Mouse (Mus musculus) adrenal gland, adult (tissue): ENCODE measurements at regions not wholly inside any gene's neighbourhood (a gene's known extent, or its start where the extent isn't known, plus 50 kb on each side); places are given as distances from the start of the nearest gene placed in this dataset.
A peak's percentile ranks its signal among the peaks of the same experiment; 100 is the strongest.

Experiments
- DNase-seq, 2 experiments: peaks; one replicate each; pipeline ENCODE4 v3.0.0; 2022 to 2023; ENCODE audit warnings: low spot score in 1 of 2; ENCODE audit not compliant: inconsistent age in 2 of 2

- no peak for DNase-seq
Observed at GRCm38 (mm10) chr15:62798731-62799130, 1046.2 kb downstream of the Gsdmc2 start.

GRCm38 (mm10) chr15:62793569-62793968 lies 1051.4 kb downstream of the Gsdmc2 start:
- DNase-seq: no peak

GRCm38 (mm10) chr15:62792084-62792483 lies 1052.9 kb downstream of the Gsdmc2 start:
- no peak for DNase-seq

GRCm38 (mm10) chr15:62787753-62788152 lies 1057.2 kb downstream of the Gsdmc2 start:
- no peak for DNase-seq

GRCm38 (mm10) chr15:62786315-62786714 lies 1058.7 kb downstream of the Gsdmc2 start:
- DNase-seq: peak in 1 of 2 experiments; percentile 32

GRCm38 (mm10) chr15:62784456-62785139 lies 1060.4 kb downstream of the Gsdmc2 start:
- no peak for DNase-seq

GRCm38 (mm10) chr15:62778899-62779298 lies 1066.1 kb downstream of the Gsdmc2 start:
- DNase-seq: no peak

GRCm38 (mm10) chr15:62752686-62753085 lies 1092.3 kb downstream of the Gsdmc2 start:
- no peak for DNase-seq

GRCm38 (mm10) chr15:62743879-62744278 lies 1101.1 kb downstream of the Gsdmc2 start:
- DNase-seq: no peak

- DNase-seq: no peak
Observed at GRCm38 (mm10) chr15:62740746-62741145, 1104.2 kb downstream of the Gsdmc2 start.

GRCm38 (mm10) chr15:62735334-62735733 lies 1109.6 kb downstream of the Gsdmc2 start:
- no peak for DNase-seq

GRCm38 (mm10) chr15:62734900-62735299 lies 1110.1 kb downstream of the Gsdmc2 start:
- no peak for DNase-seq

- DNase-seq: no peak
Observed at GRCm38 (mm10) chr15:62730524-62730923, 1114.5 kb downstream of the Gsdmc2 start.

- DNase-seq: peak; percentile 47 to 63
Observed at GRCm38 (mm10) chr15:62714265-62714664, 1130.7 kb downstream of the Gsdmc2 start.

GRCm38 (mm10) chr15:62712543-62713131 lies 1132.3 kb downstream of the Gsdmc2 start:
- peak; percentile 81 to 91 for DNase-seq

- DNase-seq: no peak
Observed at GRCm38 (mm10) chr15:62712060-62712542, 1132.9 kb downstream of the Gsdmc2 start.

- peak; percentile 18 to 43 for DNase-seq
Observed at GRCm38 (mm10) chr15:62709546-62709945, 1135.4 kb downstream of the Gsdmc2 start.

GRCm38 (mm10) chr15:62698559-62698958 lies 1146.4 kb downstream of the Gsdmc2 start:
- peak in 1 of 2 experiments; percentile 23 for DNase-seq

GRCm38 (mm10) chr15:62694734-62695133 lies 1150.2 kb downstream of the Gsdmc2 start:
- DNase-seq: no peak

GRCm38 (mm10) chr15:62693671-62694070 lies 1151.3 kb downstream of the Gsdmc2 start:
- DNase-seq: no peak

GRCm38 (mm10) chr15:62673410-62673809 lies 1171.6 kb downstream of the Gsdmc2 start:
- no peak for DNase-seq

GRCm38 (mm10) chr15:62670026-62670425 lies 1175.0 kb downstream of the Gsdmc2 start:
- DNase-seq: peak in 1 of 2 experiments; percentile 73
